Mouse (Mus musculus) adrenal gland, postnatal 14 days (tissue): ENCODE data around the gene Ankrd34c. TPM values are rescaled to one million over a fixed set of nuclear protein-coding genes. Genes with fewer than 3 reads are reported as not detected.

ENCODE experiments used
- DNase-seq: peaks from one replicate; pipeline ENCODE4 v3.0.0; 2021; ENCODE audit warnings: mixed read lengths
- long read RNA-seq, 2 experiments: library from polyadenylated mRNA; stranded (forward); transcript quantifications; one replicate each; pipeline ENCODE4 v2.0.0; 2021
- total RNA-seq: library from RNA; stranded (reverse); gene quantifications from 2 replicates; pipeline ENCODE4 v1.2.3, GENCODE M21; 2021

Gene Ankrd34c
- total RNA-seq, result not detected in 2 replicates
- long read RNA-seq, experiment 1, result 0 reads
- long read RNA-seq, experiment 2, result 0 reads

GRCm38 (mm10) chr9:89738295-89738694, at the start of gene Ankrd34c:
Ankrd34c (minus strand) TSS chr9:89738475.
- DNase-seq, result peak; percentile 7

- no peak for DNase-seq
These were observed 49.3 kb upstream of the Ankrd34c start for GRCm38 (mm10) chr9:89787532-89787931.

GRCm38 (mm10) chr9:89781395-89781927, 43.2 kb upstream of the Ankrd34c start:
- peak; percentile 9 for DNase-seq

- DNase-seq, result no peak
These were observed 41.0 kb upstream of the Ankrd34c start for GRCm38 (mm10) chr9:89779237-89779636.

GRCm38 (mm10) chr9:89771153-89771552, 32.9 kb upstream of the Ankrd34c start:
- DNase-seq, result no peak

- DNase-seq, result no peak
These were observed 23.7 kb upstream of the Ankrd34c start for GRCm38 (mm10) chr9:89762017-89762416.

GRCm38 (mm10) chr9:89758569-89758968, 20.3 kb upstream of the Ankrd34c start:
- no peak for DNase-seq

- no peak for DNase-seq
These were observed 19.9 kb upstream of the Ankrd34c start for GRCm38 (mm10) chr9:89758139-89758538.

GRCm38 (mm10) chr9:89757571-89757970, 19.3 kb upstream of the Ankrd34c start:
- DNase-seq, result no peak

- DNase-seq, result no peak
These were observed 1.8 kb upstream of the Ankrd34c start for GRCm38 (mm10) chr9:89740041-89740440.

GRCm38 (mm10) chr9:89737888-89738287, 387 bp downstream of the Ankrd34c start:
- no peak for DNase-seq

- DNase-seq, result peak; percentile 73
These were observed 1.2 kb downstream of the Ankrd34c start for GRCm38 (mm10) chr9:89736932-89737705.

GRCm38 (mm10) chr9:89706906-89707305, 31.4 kb downstream of the Ankrd34c start:
- peak; percentile 14 for DNase-seq

- no peak for DNase-seq
These were observed 33.1 kb downstream of the Ankrd34c start for GRCm38 (mm10) chr9:89705197-89705533.

GRCm38 (mm10) chr9:89704265-89705196, 33.7 kb downstream of the Ankrd34c start, which contains the start of gene Tmed3:
Tmed3 (minus strand) TSS chr9:89705068.
- DNase-seq, result peak; percentile 95

GRCm38 (mm10) chr9:89700910-89701457, 37.3 kb downstream of the Ankrd34c start:
- DNase-seq, result no peak

- no peak for DNase-seq
These were observed 43.1 kb downstream of the Ankrd34c start for GRCm38 (mm10) chr9:89695143-89695542.

GRCm38 (mm10) chr9:89693670-89694069, 44.6 kb downstream of the Ankrd34c start:
- peak; percentile 31 for DNase-seq

GRCm38 (mm10) chr9:89689179-89689578, 49.1 kb downstream of the Ankrd34c start:
- DNase-seq, result no peak

GRCm38 (mm10) chr9:89687503-89688226, 50.6 kb downstream of the Ankrd34c start:
- DNase-seq, result peak; percentile 18

GRCm38 (mm10) chr9:89686262-89686661, 52.0 kb downstream of the Ankrd34c start:
- no peak for DNase-seq

- peak; percentile 31 for DNase-seq
These were observed 59.3 kb downstream of the Ankrd34c start for GRCm38 (mm10) chr9:89678974-89679373.
